Mouse (Mus musculus) megakaryocyte, embryonic 14.5 days (primary cell): Measurements from ENCODE around the gene Bbof1.

Experiments
- FLI1 ChIP-seq: IDR thresholded peaks from 2 replicates; pipeline ENCODE4 v1.6.1; 2012; ENCODE audit warnings: low read length, inconsistent platforms, mixed read lengths
- GATA1 ChIP-seq: IDR thresholded peaks from 3 replicates; pipeline ENCODE4 v1.6.1; 2012; ENCODE audit warnings: mixed read lengths, low read length, inconsistent platforms, borderline replicate concordance

DNA sequence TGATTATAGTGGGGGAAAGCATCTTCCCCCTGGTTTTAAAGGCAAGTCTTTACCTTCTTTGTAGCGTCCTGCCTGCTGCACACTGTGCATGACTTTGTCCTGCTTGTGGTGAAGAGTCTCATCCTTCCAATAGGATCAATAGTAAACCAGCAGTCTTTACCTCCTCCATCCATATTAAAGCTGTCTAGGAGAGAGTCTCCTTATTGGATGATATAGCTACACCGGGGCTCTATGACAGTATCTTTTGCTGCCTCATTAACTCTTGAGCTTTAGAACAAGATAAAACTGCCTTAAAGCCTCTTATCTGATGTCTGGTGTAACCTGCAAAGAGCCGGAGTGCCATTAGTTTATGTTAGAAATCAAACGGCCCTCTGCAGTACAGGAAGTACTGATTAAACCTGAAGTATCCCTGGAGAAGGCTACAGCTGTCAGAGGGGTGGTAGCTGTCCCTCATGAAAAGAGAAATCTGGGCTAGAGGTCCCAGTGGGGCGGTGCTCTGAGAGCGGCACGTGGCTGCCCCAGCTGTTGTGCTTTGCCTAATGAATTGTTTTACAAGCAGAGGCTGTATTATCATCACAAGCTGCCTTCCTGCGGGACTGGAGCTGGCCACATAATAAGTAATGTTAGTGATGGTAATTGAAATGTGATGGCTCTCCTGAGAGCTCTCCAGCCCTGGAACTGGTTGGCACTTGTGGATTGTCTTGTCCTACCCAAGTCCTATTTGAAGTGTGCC, 78.6 kb downstream of the Bbof1 start:
- TF ChIP-seq GATA1 (no peak), FLI1 (no peak)
